Mouse (Mus musculus): Measurements from ENCODE around the gene Tuba3b.
A peak's percentile ranks its signal among the peaks of the same experiment; 100 is the strongest.

The Tuba3b gene

DNA sequence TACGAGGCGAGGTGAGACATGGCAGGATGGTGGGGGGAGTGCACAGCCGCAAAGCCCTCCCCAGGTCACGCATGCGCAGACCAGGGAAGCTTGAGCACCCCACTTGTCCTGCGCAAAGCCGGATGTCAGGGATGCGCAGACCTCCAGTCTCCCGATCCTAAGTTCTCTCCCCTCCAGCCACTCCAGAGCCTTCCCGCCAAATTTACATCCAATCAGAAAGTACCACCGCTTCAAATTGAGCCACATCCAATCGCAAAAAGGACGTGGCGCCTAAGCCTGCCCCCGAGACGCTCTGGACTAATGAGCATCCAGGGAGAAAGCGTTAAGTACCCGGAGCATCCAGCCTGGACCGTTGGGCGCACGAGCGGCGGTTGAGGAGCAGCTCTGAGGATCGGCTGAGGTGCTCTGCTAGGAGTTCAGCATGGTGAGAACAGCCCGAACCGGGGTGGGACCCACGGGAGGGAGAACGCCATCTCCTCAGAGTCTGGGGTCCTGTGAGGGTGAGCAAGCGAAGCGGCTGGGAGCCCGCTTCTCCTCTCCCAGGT, at the start of gene Tuba3b:
Gene Tuba3b, plus strand, starts transcription at position 92 of the 545 bp plus-strand sequence.
- DNase-seq: no peak

DNA sequence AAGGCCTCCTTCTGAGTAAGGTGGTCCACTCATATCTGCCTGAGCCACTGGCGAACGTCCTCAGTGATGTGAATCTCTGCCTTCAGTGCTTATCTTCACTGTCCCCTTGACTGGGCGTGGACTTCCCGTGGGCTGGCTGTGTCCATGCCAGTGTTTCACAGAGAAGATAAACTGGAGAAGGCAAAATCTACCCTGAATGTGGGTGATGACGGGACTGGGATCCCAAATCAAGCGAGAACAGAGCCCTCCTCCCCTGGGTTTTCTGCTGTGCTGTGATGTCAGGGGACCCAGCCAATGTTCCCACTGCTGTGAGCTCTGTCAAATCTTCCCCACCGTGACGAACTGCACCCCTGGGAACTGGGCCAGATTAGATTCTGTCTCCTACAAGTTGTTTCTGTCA, 48.3 kb upstream of the Tuba3b start:
- DNase-seq: no peak

DNA sequence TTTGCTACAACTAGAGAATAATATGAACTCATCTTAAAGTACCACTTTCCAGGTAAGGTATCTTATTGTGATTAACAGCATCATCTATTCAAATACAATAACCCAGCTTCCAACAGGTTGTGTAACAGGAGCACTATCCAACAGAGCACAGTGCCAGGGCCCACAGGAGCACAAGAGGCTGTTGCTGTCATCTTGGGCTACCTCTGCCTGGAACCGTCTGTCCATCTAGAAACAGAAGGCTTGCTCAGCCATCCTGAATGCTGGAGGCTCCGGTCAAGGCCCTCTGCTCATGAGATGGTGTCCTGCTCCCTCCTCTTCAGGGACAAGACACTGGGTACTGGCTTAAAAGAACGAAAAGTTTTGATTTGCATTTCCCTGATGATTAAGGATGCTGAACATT, 47.7 kb upstream of the Tuba3b start:
- DNase-seq: peak; percentile 62

DNA sequence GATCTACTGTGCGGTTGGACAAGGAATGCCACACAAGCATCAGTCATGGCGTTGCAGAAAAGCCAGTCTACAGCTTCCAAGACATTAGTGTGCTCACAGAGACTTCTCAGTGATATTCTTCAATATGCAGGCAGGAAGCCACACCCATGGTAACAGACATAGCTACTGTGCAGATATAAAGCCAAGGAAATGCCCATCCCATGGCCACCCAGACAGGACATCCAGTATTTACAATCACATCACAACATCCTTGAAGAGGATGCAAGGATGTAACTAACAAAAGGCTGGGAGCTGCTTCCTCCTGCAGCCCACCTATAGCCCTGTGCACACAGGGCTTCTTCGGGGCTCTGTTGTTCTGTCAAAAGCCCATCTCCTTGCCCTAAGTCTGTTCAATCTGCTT, 46.9 kb upstream of the Tuba3b start:
- no peak for DNase-seq

DNA sequence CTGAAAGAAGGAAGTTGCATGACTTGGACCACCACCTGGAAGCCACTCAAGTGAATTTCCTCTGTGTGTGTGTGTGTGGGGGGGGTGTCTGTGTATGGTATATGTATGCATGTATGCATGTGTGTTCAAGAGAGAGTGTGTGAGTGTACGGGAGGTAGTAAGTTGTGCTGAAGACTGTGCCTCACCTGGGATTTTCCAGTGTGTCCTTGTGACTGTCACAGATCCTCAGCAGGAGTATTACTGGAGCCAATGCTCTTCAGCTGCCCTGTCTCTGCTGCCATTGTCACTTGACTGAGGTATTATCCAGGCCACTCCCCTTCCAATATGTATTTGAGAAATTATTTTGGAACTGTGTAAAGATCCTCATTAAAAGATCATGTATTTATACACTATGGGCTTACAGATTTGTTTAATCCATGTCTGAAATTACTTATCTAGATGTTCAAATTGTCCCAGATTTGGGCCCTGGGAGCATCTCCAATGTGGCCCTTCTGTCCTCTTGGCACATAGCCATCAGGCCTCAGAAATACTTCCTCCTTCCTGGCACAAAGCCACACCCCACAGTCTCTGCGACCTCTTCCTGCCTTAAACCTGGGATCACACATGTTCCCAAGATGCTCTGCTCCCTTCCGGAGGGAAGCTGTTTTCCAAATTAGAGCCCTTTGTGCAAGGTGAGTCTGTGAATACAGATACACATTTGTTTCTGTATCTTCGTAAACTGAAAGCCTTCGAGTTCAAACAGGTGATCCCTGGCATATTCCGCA, 42.1 kb upstream of the Tuba3b start:
- DNase-seq: peak; percentile 86

DNA sequence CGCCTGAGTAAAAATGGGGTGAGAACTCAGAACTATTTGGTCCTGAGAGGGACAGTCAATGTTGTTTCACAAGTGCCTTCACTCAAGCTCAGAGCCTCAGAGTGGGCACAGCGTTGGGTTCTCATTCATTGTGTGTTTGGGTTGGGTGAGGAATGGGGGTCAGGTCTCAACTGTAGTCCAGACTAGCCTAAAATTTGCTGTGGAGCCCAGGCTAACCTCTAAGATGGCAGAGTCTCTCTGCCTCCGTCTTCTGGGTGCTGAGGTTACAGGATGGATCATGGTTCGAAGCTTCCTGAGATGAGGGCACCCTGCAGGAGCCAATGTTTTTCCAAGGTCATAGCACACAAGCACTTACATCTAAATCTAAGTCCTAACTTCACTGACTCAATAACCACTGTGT, 38.8 kb upstream of the Tuba3b start:
- no peak for DNase-seq

DNA sequence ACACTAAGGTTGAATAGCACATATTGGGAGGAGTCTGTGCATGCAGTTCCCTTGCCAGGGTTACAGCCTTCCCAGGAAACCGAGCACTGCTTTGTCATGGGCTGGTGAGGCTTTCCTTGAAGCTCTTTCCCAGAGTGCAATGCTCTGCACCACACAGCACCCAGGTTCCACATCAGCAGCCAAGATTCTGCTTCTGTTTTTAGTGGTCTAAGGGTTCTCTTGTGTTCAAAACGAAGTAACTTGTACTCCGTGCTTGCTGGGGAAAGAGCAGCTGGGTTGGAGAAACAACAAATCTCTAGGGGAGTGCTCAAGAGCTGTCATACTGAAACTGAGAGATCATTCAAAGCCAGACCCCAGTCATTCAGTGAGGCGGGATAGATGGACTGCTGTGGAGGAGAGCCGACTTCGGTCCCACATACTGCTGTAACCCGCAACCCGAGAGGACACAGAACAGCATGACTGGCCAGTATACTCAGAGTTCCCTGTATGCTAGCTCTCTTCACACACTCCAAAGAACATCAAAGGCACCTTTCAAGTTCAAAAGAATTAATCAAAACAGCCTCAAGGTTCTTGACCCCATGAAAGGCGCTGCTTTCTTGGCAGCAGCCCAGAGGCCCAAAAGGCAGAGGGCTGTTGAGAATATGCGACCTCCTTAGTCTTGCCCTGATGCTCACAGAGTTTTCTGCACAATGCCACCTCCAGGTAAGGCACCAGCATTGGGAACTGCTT, 36.9 kb upstream of the Tuba3b start:
- no peak for DNase-seq

DNA sequence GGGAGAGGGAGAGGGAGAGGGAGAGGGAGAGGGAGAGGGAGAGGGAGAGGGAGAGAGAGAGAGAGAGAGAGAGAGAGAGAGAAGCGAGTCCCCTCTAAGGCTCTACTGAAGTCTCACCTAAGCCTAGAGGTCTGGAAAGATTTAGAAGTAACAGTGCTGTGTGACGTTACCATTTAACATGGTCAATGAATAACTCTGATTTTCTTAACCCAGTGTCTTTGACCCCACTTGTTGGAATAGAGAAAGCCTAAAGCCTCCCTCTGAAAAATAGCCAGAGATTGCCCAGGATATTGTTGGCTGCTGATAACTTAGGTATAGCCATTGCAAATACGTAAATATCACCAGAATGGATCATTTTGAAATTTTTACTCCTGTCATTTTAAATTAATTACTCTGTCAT, 35.8 kb upstream of the Tuba3b start:
- DNase-seq: no peak

DNA sequence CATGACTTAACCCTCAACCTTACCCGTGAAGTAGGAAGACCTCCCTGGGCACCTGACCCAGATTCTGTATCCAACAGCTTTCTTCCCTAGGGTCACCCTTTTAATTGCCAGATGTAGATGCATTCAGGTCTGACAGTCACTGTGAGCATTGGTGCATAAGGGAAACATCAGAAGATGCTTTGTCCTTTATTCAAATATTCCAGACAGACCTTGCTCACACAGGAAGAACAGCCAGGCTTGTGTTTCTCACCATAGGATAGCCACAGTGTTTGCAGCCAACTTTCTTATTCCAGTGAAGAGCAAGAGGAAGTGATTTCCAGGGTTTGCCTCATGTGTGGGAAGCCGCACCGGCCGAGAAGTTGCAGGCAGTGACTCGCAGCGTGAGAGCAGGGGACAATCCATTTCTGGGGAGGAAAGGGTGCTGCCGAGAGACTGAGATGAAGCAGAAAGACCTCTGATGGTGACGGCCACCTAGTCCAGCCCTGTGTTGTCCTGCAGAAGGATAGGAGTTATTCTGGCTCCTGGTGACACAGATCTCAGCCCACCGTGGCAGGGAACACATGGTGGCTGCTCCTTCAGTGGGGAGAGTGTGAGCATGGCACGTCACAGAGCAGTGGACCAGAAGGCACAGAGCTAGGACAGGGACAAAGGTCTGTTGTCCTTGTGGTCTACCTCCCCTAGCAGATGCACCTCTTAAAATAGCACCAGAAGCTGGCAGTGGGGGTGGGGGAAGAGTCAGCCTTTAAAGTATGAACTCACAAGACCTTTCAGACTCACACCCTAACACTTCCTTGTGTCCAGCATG, 34.0 kb upstream of the Tuba3b start:
- DNase-seq: no peak

DNA sequence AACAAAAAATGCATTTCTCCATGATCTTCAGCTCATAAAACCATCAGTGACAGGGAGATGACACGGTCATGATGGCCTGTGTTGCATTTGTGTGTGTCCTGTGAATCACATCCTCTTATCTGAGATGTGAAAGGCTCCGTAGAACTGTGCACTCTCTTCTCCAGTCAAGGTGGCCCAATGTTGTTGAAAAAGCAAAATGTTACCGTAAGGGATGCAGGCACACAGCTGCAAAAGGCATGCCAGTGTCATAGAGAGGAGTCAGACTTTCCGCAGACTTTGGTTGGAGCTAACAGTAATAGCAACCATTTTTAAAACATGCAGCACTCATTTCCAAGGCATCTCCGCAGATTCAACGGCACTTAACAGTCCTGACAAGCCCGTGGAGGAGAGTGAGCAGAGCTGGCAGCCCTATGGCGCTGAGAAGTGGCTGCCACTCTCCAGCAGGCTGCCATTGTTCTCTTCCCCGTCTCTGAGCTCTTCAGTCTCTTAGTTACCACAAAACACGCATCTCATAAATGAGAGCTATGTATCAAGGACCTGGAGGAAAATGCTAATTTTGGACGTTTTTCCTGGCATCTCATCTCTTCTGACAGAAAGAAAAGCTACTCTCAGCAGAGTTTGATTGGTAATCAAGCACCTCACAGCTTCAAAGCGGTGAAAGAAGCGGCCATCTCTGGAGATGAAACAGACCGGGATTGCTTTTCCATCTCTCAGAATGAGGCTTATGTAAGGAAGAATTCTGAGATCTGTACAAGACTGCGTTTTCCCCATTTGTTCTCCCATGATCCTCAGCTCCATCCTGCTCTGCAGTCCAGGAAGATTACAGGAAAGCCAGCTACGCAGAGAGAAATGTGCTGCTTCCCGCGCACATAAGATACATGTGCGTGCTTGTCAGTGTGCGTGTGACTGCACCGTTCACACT, 30.2 kb upstream of the Tuba3b start:
- no peak for DNase-seq

DNA sequence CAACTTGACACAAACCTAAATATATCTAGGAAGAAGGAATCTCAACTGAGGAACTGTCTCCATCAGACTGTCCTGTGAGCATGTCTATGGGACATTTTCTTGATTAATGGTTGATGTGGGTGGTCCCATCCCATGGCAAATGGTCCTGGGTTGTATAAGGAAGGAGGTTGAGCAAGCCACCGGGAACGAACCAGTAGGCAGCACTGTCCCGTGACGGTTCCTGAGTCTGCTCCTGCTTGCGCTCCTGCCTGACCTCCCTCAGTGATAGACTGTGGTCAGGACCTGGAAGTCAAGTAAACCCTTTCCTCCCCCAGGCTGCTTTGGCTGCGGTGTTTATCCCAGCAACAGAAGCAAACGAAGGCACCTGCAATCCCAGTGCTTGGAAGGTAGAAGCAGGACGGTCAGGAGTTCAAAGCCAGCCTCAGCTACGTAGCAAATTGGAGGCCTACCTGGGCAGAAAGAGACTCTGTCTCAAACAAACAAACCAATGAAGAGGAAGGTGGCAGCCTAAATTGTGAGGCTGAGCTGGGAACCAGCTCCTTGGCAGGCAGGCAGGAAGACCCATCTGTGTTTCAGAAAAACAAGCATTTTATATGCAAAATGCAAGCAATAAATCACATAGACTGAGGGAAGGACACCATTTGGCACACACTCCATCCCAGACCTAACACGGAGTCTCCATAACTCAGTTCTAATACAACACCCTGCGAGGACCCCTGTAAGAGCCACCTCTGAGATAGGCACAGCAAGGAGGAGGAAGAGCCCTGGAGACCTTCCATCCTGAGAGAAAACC, 24.9 kb upstream of the Tuba3b start:
- no peak for DNase-seq

DNA sequence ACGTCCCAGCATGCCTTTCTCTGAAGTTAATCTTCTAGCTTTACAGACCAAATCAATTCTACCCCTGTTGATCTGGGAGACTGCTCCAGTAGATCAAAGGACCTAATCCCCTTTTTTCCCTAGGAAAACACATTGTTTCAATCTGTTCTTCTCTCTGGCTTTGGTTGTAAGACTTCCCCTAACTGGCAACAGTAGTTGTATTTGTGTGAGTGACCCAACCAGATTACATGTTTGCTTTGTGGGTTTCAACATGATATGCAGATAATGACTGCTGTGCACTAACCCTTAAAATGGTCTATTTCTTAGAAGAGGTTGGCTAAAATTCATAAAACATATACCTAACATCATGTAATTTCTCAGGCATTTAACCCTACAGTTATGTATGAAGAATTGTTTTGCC, 24.0 kb upstream of the Tuba3b start:
- DNase-seq: no peak

DNA sequence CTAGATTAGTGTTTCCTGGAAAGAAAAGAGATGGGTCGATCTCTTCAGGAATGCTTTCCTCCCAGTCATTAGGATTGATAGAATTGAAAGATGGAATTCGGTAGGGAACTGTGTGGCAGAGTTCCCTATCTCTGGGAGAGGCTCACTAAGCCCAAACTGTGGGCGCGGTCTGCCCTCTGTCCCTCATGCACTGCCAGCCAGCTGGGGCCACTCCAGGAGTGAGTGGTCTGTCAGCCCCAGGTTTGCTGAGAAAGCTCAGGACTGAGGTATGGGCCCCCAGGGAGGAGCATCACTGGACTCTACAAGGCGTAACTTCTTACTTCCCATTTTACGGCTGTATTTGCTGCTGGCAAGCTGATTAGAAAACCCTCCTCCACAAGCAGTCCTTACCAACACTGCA, 23.5 kb upstream of the Tuba3b start:
- no peak for DNase-seq

DNA sequence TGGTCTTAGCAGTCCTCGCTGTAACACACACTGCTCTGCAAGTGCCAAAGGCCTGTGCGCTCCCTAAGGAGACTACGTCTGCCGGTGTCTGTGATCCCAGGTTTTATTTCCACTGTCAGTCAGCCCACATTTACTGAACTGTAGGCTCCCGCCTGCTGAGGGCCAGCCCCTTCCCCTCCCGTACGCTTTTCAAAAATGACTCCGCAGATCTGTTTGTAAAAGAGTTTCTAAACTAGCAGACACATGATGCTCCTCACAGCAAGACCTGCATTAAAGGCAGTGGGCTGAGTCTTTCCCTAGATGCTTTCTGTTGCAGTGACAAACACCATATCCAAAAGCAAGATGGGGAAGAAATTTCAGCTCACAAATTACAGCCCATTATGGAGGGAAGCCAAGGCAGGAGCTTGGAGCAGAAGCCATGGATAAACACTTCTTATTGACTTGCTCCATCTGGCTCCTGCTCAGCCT, 23.0 kb upstream of the Tuba3b start:
- DNase-seq: no peak

DNA sequence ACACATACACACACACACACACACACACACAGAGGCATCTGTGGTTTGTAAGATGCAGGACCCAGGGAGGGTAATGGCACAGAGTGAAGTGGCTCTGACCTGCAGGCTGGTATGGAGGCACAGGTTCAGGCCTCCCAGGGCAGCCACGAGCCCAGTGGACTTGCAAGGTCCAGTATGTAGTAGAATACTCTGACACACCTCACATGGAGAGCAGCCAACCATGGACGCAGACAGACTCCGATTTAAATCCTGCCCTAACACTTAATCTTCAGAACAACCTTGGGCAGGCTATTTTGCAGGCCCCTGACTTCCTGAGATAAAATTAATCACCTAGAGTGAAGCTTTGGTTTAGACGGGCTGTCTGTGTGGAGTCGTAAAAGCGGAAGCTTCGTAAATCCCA, 21.6 kb upstream of the Tuba3b start:
- DNase-seq: no peak

DNA sequence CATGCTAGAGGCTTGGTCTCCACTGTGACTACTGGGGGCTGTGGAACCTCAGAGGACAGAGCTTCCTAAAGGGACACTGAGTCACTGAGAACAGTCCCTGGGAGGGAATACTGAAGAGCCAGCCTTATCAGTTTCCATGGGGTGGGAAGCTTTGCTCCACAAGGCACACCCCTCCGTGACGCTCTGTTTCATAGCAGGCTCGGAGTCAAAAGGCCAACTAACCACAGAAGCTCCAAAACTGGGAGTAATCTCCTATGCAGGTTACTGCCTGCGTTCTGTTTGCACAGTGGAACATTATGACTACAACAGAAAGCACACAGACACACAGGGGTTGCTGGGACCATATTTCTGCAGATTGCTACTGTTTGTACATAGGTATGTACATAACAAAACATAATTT, 19.7 kb upstream of the Tuba3b start:
- no peak for DNase-seq

DNA sequence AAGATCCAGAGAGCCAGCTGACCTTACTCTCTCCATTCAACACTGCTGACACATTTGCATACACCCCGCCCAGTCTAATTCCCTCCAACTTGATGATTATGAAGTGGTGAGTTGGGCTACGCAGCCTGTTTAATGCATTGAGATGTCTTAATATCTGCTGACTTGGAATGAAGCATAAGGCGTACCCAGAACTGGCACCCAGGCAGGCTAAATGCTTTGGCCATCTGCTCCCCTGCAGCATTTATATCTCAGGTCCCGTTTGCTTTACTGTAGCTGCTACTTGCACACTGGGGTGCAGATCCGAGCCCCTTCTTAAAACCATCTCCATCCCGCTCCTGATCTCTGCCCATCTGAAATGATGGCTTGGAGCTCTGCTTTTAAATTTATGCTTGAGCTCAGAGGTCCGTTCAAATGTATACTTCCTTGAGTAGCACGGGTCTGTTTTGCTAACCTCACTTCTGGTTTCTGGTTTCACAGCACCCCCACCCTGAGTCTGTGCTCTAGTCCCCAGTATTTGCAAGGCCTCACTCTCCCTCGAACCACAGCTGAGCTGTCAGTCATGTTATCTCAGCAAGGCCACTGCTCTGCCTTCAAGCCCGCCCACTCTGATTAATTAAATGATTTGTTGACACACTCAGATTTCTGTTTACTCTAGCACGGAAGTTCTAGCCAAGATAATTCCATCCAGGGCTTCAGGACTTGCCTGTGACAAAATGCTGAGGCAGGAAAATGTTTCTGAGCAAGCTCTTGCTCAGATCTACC, 16.6 kb upstream of the Tuba3b start:
- peak; percentile 72 for DNase-seq

DNA sequence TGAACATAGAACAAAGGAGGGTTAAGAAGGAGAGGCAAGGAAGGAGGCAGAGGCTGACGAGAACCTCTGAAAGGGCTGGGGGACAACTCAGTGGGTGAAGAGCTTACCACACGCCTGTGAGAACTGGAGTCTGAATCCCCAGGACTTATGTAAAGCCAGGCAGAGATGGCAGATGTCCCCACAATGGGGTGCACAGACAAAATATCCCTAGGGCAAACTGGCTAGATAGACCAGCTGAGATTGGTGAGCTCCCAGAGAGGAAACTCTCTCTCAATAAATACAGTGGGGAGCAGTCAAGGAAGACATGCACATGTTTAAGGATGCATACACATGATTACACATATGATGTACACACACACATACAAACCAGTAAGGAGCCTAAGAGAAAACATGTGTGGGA, 11.4 kb upstream of the Tuba3b start:
- no peak for DNase-seq

DNA sequence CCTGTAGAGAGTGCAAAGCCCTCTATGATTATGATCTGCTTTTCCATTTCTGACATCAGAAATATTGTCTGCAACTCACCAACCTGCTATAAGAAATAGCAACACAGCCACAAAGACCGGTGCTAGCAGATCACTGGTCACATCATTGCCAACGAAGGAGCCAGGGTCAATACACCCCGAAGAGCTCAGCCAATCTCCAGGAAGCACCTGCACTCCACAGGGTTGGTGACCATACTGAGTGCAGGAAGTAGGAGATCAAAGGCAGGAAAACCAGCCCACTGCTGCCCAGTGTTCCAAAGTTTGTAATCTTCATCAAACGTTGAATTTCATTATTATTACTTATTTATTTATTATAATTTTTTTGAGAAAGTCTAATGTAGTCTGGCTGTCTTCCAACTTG, 10.9 kb upstream of the Tuba3b start:
- no peak for DNase-seq

DNA sequence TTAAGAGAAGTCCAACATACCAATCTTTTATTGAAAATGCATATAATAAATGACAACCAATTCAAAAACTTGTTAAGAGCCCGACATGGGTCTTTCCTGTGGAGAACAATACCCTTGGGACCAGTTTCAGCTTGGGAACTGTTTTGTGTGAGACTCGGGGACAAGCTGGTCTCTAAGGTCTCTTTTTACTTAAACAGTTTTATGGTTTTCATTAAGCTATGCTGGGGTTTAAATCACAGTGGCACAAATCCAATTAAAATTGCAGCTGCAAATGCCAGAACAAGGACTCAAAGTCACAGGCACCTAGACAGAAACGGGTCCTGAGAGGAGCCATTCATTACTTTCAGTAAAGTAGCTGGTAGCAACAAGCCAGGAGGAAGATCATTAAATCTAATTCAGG, 10.4 kb upstream of the Tuba3b start:
- DNase-seq: no peak

DNA sequence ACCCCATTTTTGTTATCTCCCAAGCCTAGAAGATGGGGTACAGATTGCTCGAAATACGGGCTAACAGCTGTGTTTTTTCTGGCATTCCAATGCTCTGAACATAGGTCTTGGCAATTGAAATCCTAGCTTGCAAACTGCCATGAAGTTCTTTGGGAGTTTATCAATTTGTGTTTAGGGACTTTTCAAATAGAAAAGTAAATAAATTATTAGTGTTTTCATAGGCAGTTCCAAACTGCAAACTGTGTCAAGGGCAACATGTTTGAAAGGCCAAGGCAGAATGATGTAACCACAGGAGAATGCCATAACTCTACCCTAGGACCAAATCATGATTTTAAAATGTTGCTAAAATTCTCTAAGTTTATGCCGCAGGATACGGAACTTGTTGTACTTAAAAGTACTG, 7.8 kb upstream of the Tuba3b start:
- no peak for DNase-seq

Data from cerebellum, adult 9-11 months (tissue).